Mouse (Mus musculus) spleen, adult 2 months (tissue): ENCODE measurements around the gene Trem2. TPM values are rescaled to one million over a fixed set of nuclear protein-coding genes. Genes with fewer than 3 reads are reported as not detected.

Experiments used
- DNase-seq, 2 experiments: peaks; one replicate each; pipeline versions ENCODE4 v3.0.0 to v3.0.0-alpha.2; 2012 to 2021; ENCODE audit warnings: low spot score in 2 of 2, low read depth in 1 of 2
- H3K27ac ChIP-seq: fragments of 200-500 bp; 2 replicates; pipeline ENCODE4 v1.5.1; 2012; ENCODE audit warnings: low read length, inconsistent platforms; ENCODE audit not compliant: insufficient read depth
- H3K27me3 ChIP-seq: fragments of 200-500 bp; 2 replicates; pipeline ENCODE4 v1.6.1; 2012; ENCODE audit warnings: mild to moderate bottlenecking, moderate library complexity, low read length, inconsistent platforms; ENCODE audit not compliant: control insufficient read depth, insufficient read depth
- H3K36me3 ChIP-seq: fragments of 200-500 bp; 2 replicates; pipeline ENCODE4 v1.6.1; 2012; ENCODE audit warnings: mild to moderate bottlenecking, low read length, inconsistent platforms; ENCODE audit not compliant: control insufficient read depth, insufficient read depth
- H3K4me1 ChIP-seq: fragments of 200-500 bp; 2 replicates; pipeline ENCODE4 v1.6.1; 2011; ENCODE audit warnings: inconsistent platforms; ENCODE audit not compliant: control insufficient read depth, insufficient read depth, insufficient read length
- H3K4me3 ChIP-seq: fragments of 200-500 bp; 2 replicates; pipeline ENCODE4 v1.5.1; 2011; ENCODE audit warnings: mild to moderate bottlenecking, inconsistent platforms; ENCODE audit not compliant: insufficient read depth, insufficient read length; ENCODE audit errors: extremely low read depth
- CTCF ChIP-seq: fragments of 200-500 bp; IDR thresholded peaks from 2 replicates; pipeline ENCODE4 v1.5.1; 2011; ENCODE audit warnings: mild to moderate bottlenecking, inconsistent platforms; ENCODE audit not compliant: insufficient read depth, insufficient read length, insufficient replicate concordance; ENCODE audit errors: extremely low read depth
- POLR2A ChIP-seq: fragments of 200-500 bp; IDR thresholded peaks from 2 replicates; pipeline ENCODE4 v1.6.1; 2011; ENCODE audit warnings: low read depth, low read length, inconsistent platforms
- WGBS: fragments of 180-500 bp; shearing (Covaris S2); methylation state at CpG from one replicate; pipeline ENCODE4 v1.1.7; 2018; 5-methylcytosine and 5-hydroxymethylcytosine counted together
- polyA plus RNA-seq: library from polyadenylated mRNA; depleted of rRNA; stranded (reverse); fragments of >200 nt; gene quantifications from 2 replicates; pipeline ENCODE4 v1.2.3, GENCODE M21; 2012

Trem2 gene
- polyA plus RNA-seq, 1 experiment: 1.0 TPM

GRCm38 (mm10) chr17:48332524-48332923 lies 13.7 kb upstream of the Trem2 start:
- no peak overlapping the region for H3K27ac ChIP-seq
- H3K36me3 ChIP-seq: no peaks in the 10 kb centered on the region
- TF ChIP-seq CTCF (no peak), POLR2A (no peak)
- H3K4me3 ChIP-seq: no peak overlapping the region
- DNase-seq: no peak
- H3K27me3 ChIP-seq: no peaks in the 10 kb centered on the region
- 38% methylated on average over 2 of the region's 2 CpGs for WGBS
- no peaks in the 10 kb centered on the region for H3K4me1 ChIP-seq

GRCm38 (mm10) chr17:48334186-48334585 lies 12.0 kb upstream of the Trem2 start:
- H3K27ac ChIP-seq: no peak overlapping the region
- TF ChIP-seq CTCF (no peak), POLR2A (no peak)
- no peaks in the 10 kb centered on the region for H3K36me3 ChIP-seq
- H3K4me3 ChIP-seq: no peak overlapping the region
- DNase-seq: no peak
- WGBS: 90% methylated on average over 4 of the region's 4 CpGs
- no peaks in the 10 kb centered on the region for H3K27me3 ChIP-seq
- H3K4me1 ChIP-seq: no peaks in the 10 kb centered on the region

GRCm38 (mm10) chr17:48336857-48337256 lies 9.3 kb upstream of the Trem2 start:
- Histone ChIP-seq H3K36me3 (no peaks in the 10 kb centered on the region), H3K27ac (no peak overlapping the region), H3K4me1 (no peaks in the 10 kb centered on the region), H3K4me3 (no peak overlapping the region), H3K27me3 (no peaks in the 10 kb centered on the region)
- DNase-seq: peak; percentile 57 to 87
- WGBS: 2% methylated on average over 6 of the region's 6 CpGs
- TF ChIP-seq POLR2A (no peak), CTCF (peak; percentile 96; the same call in 1 of the 2 replicates)

- no peak overlapping the region for H3K27ac ChIP-seq
- 94% methylated on average over 1 of the region's 1 CpGs for WGBS
- no peak overlapping the region for H3K4me3 ChIP-seq
- H3K4me1 ChIP-seq: no peaks in the 10 kb centered on the region
- no peaks in the 10 kb centered on the region for H3K36me3 ChIP-seq
- no peak for TF ChIP-seq CTCF
- no peak for TF ChIP-seq POLR2A
- no peak for DNase-seq
- no peaks in the 10 kb centered on the region for H3K27me3 ChIP-seq
Measured at GRCm38 (mm10) chr17:48340267-48340666, 5.9 kb upstream of the Trem2 start.

- 32% methylated on average over 3 of the region's 3 CpGs for WGBS
- TF ChIP-seq CTCF: no peak
- no peak for TF ChIP-seq POLR2A
Measured at GRCm38 (mm10) chr17:48341947-48342346, 4.3 kb upstream of the Trem2 start.

GRCm38 (mm10) chr17:48343065-48343464 lies 3.1 kb upstream of the Trem2 start:
- Histone ChIP-seq H3K27me3 (no peaks in the 10 kb centered on the region), H3K36me3 (no peaks in the 10 kb centered on the region), H3K27ac (no peak overlapping the region), H3K4me1 (no peaks in the 10 kb centered on the region), H3K4me3 (no peak overlapping the region)
- TF ChIP-seq POLR2A (no peak), CTCF (no peak)
- WGBS: 90% methylated on average over 2 of the region's 2 CpGs
- no peak for DNase-seq

More at GRCm38 (mm10) chr17:48341947-48342346, 4.3 kb upstream of the Trem2 start:
- DNase-seq: no peak
- Histone ChIP-seq H3K27ac (no peak overlapping the region), H3K4me3 (no peak overlapping the region), H3K27me3 (no peaks in the 10 kb centered on the region), H3K4me1 (no peaks in the 10 kb centered on the region), H3K36me3 (no peaks in the 10 kb centered on the region)

GRCm38 (mm10) chr17:48345824-48346223 lies 377 bp upstream of the Trem2 start:
- Histone ChIP-seq H3K27ac (no peak overlapping the region), H3K27me3 (no peaks in the 10 kb centered on the region), H3K36me3 (no peaks in the 10 kb centered on the region), H3K4me1 (no peaks in the 10 kb centered on the region), H3K4me3 (no peak overlapping the region)
- TF ChIP-seq POLR2A: no peak
- no peak for DNase-seq
- WGBS: 84% methylated on average over 4 of the region's 4 CpGs

- WGBS: 66% methylated on average over 4 of the region's 4 CpGs
- Histone ChIP-seq H3K4me3 (no peak overlapping the region), H3K4me1 (no peaks in the 10 kb centered on the region), H3K27ac (no peak overlapping the region), H3K27me3 (no peaks in the 10 kb centered on the region), H3K36me3 (no peaks in the 10 kb centered on the region)
- no peak for TF ChIP-seq POLR2A
- no peak for DNase-seq
Measured at GRCm38 (mm10) chr17:48346834-48347233, 633 bp downstream of the Trem2 start.
